8 mouse cellular contexts compared by ENCODE assay signal in the genomic region with DNA sequence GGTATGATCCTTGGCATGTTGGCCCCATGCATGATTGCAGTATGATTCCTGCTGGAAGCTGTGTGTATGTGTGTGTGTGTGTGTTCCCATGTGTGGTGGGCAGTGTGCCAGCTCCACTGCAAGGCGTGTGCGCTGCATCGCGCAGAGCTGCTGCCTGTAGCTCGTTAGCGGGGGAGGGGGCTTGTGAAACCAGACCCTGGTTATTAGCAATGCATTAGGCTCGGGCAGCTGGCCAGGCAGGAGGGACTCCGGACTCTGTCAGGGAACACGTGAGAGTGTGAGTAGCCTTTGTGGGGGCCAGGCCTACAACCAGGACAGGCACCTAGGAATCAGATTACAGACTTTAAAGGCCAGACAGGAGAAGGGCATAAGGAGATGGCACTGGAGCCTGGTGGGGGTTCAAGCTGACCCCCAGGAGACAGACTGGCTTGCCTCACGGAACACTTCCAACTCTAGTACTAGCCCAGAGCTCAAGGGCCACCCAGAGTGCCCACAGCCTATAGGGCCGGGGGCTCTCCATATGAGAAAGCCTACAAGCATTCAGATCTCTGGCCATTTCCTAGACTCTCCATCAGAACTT. TPM values are rescaled to one million over a fixed set of nuclear protein-coding genes. Genes with fewer than 3 reads are reported as not detected.
A peak's percentile ranks its signal among the peaks of the same experiment; 100 is the strongest.
DNase-seq lines count a peak whose midpoint lies in the region; ATAC-seq and TF ChIP-seq lines count a peak whose summit lies in the region.

No protein-coding gene starts in this region.

- TF ChIP-seq CTCF in kidney, adult 2 months (conservative IDR thresholded peaks at IDR 0.05; ENCODE audit: insufficient read depth, insufficient read length, low read depth, low read length), result no peak

- no peaks in the 10 kb centered on the region for H3K9me3 ChIP-seq in forebrain, embryonic 14.5 days (replicated peaks; ENCODE audit: control insufficient read depth, low read length)
- no peaks in the 10 kb centered on the region for H3K9me3 ChIP-seq in neural tube, embryonic 12.5 days

- no peaks in the 10 kb centered on the region for H3K27me3 ChIP-seq in kidney, adult 2 months (replicated peaks; ENCODE audit: control insufficient read depth, insufficient read depth, low read length)
- H3K27me3 ChIP-seq in forebrain, embryonic 14.5 days (replicated peaks; ENCODE audit: control insufficient read depth, insufficient read depth, low read length), result no peaks in the 10 kb centered on the region
- no peaks in the 10 kb centered on the region for H3K27me3 ChIP-seq in neural tube, embryonic 12.5 days (replicated peaks)

- no peak overlapping the region for H3K4me3 ChIP-seq in kidney, adult 2 months (ENCODE audit: insufficient read depth, low read depth, low read length)
- H3K4me3 ChIP-seq in forebrain, embryonic 14.5 days (ENCODE audit: low read depth, low read length), result no peak overlapping the region
- no peak overlapping the region for H3K4me3 ChIP-seq in neural tube, embryonic 12.5 days

- 58% methylated on average over 11 of the region's 11 CpGs for WGBS in kidney, adult 2 months
- WGBS in forebrain, embryonic 14.5 days, result 5% methylated on average over 11 of the region's 11 CpGs
- WGBS in neural tube, embryonic 12.5 days, result 21% methylated on average over 11 of the region's 11 CpGs

- no peak overlapping the region for H3K27ac ChIP-seq in kidney, adult 2 months (ENCODE audit: insufficient read depth, low read depth, low read length)
- H3K27ac ChIP-seq in forebrain, embryonic 14.5 days (ENCODE audit: low read depth, low read length), result peak overlapping the region; percentile 48; the same call in 1 of the 2 replicates
- no peak overlapping the region for H3K27ac ChIP-seq in neural tube, embryonic 12.5 days

- no peak for TF ChIP-seq POLR2A in kidney, adult 2 months (IDR thresholded peaks at IDR 0.05; ENCODE audit: low read depth, low read length)

- H3K36me3 ChIP-seq in kidney, adult 2 months (ENCODE audit: control insufficient read depth, insufficient read depth, low read length), result no peaks in the 10 kb centered on the region
- peaks cover 78% of the 10 kb centered on the region for H3K36me3 ChIP-seq in forebrain, embryonic 14.5 days (ENCODE audit: control insufficient read depth, insufficient read depth, low read length)
- H3K36me3 ChIP-seq in neural tube, embryonic 12.5 days, result peaks cover 61% of the 10 kb centered on the region

- H3K9ac ChIP-seq in forebrain, embryonic 14.5 days (ENCODE audit: low read length), result 0 out of 2 replicates have a peak overlapping the region, but pooled peaks have one; percentile 8
- no peak overlapping the region for H3K9ac ChIP-seq in neural tube, embryonic 12.5 days

- peak; percentile 50 for ATAC-seq in forebrain, embryonic 14.5 days
- no peak for ATAC-seq in neural tube, embryonic 12.5 days (ENCODE audit: low FRiP score, low read depth)

- no peak overlapping the region for H3K4me2 ChIP-seq in forebrain, embryonic 14.5 days (ENCODE audit: low read length)
- H3K4me2 ChIP-seq in neural tube, embryonic 12.5 days (replicated peaks), result 0 out of 2 replicates have a peak overlapping the region, but pooled peaks have one; percentile 4

- peak; percentile 41 for DNase-seq in kidney, adult 2 months
- DNase-seq in kidney, adult 8-10 months, result no peak
- peak; percentile 88 for DNase-seq in forebrain, embryonic 14.5 days (ENCODE audit: low spot score)
- peak; percentile 77 to 87 for DNase-seq in kidney, postnatal 4 days
- DNase-seq in ovary, postnatal 36 days (ENCODE audit: low spot score), result no peak
- DNase-seq in layer of hippocampus, postnatal 10 days (ENCODE audit: low spot score in 2 of 2), result no peak
- DNase-seq in cerebellum, adult 9-11 months, result no peak

- H3K4me1 ChIP-seq in kidney, adult 2 months (ENCODE audit: control insufficient read depth, insufficient read depth, low read length), result peaks cover 5% of the 10 kb centered on the region
- H3K4me1 ChIP-seq in forebrain, embryonic 14.5 days (ENCODE audit: control insufficient read depth, insufficient read depth, low read length), result peaks cover 38% of the 10 kb centered on the region
- peaks cover 78% of the 10 kb centered on the region for H3K4me1 ChIP-seq in neural tube, embryonic 12.5 days

RNA-seq across cellular contexts. Expression of a gene that starts 20.8 kb away (rescaled TPM):
- polyA plus RNA-seq in kidney, adult 2 months (2012; rRNA removed), result 9.3 and 9.9 TPM in 2 replicates
- 64.7 and 73.9 TPM in 2 replicates for polyA plus RNA-seq in forebrain, embryonic 14.5 days (2014; fragmentation: Nextera tagmentation; extraction: Ambion mirVana)
- 73.6 and 74.1 TPM in 2 replicates for polyA plus RNA-seq in neural tube, embryonic 12.5 days (2016; fragmentation: Nextera tagmentation; extraction: Ambion mirVana)
- total RNA-seq in layer of hippocampus, postnatal 10 days (2021), result 10 to 100 TPM; 63.4 to 66.5 TPM

RNA-seq across cellular contexts. Expression of a gene that starts 35.9 kb away (rescaled TPM):
- 15.4 and 15.9 TPM in 2 replicates for polyA plus RNA-seq in kidney, adult 2 months (2012; rRNA removed)
- 12.6 and 12.7 TPM in 2 replicates for polyA plus RNA-seq in forebrain, embryonic 14.5 days (2014; fragmentation: Nextera tagmentation; extraction: Ambion mirVana)
- polyA plus RNA-seq in neural tube, embryonic 12.5 days (2016; fragmentation: Nextera tagmentation; extraction: Ambion mirVana), result 32.8 and 36.4 TPM in 2 replicates
- 10 to 100 TPM; 64.7 to 65.0 TPM for total RNA-seq in layer of hippocampus, postnatal 10 days (2021)

RNA-seq across cellular contexts. Expression of a gene that starts 38.8 kb away (rescaled TPM):
- polyA plus RNA-seq in kidney, adult 2 months (2012; rRNA removed), result 125 and 126 TPM in 2 replicates
- 23.9 and 24.3 TPM in 2 replicates for polyA plus RNA-seq in forebrain, embryonic 14.5 days (2014; fragmentation: Nextera tagmentation; extraction: Ambion mirVana)
- 73.3 and 79.5 TPM in 2 replicates for polyA plus RNA-seq in neural tube, embryonic 12.5 days (2016; fragmentation: Nextera tagmentation; extraction: Ambion mirVana)
- total RNA-seq in layer of hippocampus, postnatal 10 days (2021), result 10 to 100 TPM; 23.2 to 24.5 TPM

RNA-seq across cellular contexts. Expression of a gene that starts 52.4 kb away (rescaled TPM):
- polyA plus RNA-seq in kidney, adult 2 months (2012; rRNA removed), result 57.0 and 62.2 TPM in 2 replicates
- 72.2 and 83.3 TPM in 2 replicates for polyA plus RNA-seq in forebrain, embryonic 14.5 days (2014; fragmentation: Nextera tagmentation; extraction: Ambion mirVana)
- polyA plus RNA-seq in neural tube, embryonic 12.5 days (2016; fragmentation: Nextera tagmentation; extraction: Ambion mirVana), result 65.9 and 66.9 TPM in 2 replicates
- total RNA-seq in layer of hippocampus, postnatal 10 days (2021), result 10 to 100 TPM; 27.7 to 34.4 TPM

Comparison
In these comparisons a context has a peak if more than half of its experiments do, and no peak if none do; other contexts are left out.
1. DNase-seq: peak in kidney, adult 2 months (single experiment), forebrain, embryonic 14.5 days (single experiment) and kidney, postnatal 4 days (2 of 2); none in kidney, adult 8-10 months (0 of 2), ovary, postnatal 36 days (single experiment), layer of hippocampus, postnatal 10 days (0 of 2) and cerebellum, adult 9-11 months (single experiment).